Mouse (Mus musculus): Measurements from ENCODE around the gene Vmn2r76. TPM values are rescaled to one million over a fixed set of nuclear protein-coding genes. Genes with fewer than 3 reads are reported as not detected.
"Not testable (repeated sequence)": the region's sequence is repeated elsewhere in the genome, so short reads cannot be mapped to it uniquely, and the experiment has no call there.

The Vmn2r76 gene
- total RNA-seq (2021), result not detected
- long read RNA-seq, experiment 1, result 0 reads
- long read RNA-seq, experiment 2, result 0 reads

GRCm38 (mm10) chr7:86246208-86246607 is at the start of gene Vmn2r76:
Gene Vmn2r76 (minus strand): TSS chr7:86246308.
- DNase-seq (ENCODE audit: low spot score in 2 of 2), result no peak

- DNase-seq (ENCODE audit: low spot score in 2 of 2), result no peak
Measured at GRCm38 (mm10) chr7:86277072-86277471, 31.0 kb upstream of the Vmn2r76 start, which contains the start of gene Olfr310. Gene Olfr310 (minus strand): TSS chr7:86277172.

- peak; percentile 6 to 7 for DNase-seq (ENCODE audit: low spot score in 2 of 2)
Measured at GRCm38 (mm10) chr7:86211345-86211744, 34.8 kb downstream of the Vmn2r76 start.

- not testable (repeated sequence) for DNase-seq (ENCODE audit: low spot score in 2 of 2)
Measured at GRCm38 (mm10) chr7:86171678-86172077, 74.4 kb downstream of the Vmn2r76 start, which contains the start of gene Vmn2r75. Gene Vmn2r75 (minus strand): TSS chr7:86171778.

Other genes with a start within 250 kb of the Vmn2r76 start
- not detected for gene Vmn2r75, start 74.5 kb downstream of the Vmn2r76 start, total RNA-seq (2021)
- gene Olfr310, start 30.9 kb upstream of the Vmn2r76 start, total RNA-seq (2021), result not detected
- gene Olfr309, start 67.4 kb upstream of the Vmn2r76 start, total RNA-seq (2021), result not detected
- not detected for gene Olfr308, start 79.3 kb upstream of the Vmn2r76 start, total RNA-seq (2021)
- gene Olfr307, start 91.3 kb upstream of the Vmn2r76 start, total RNA-seq (2021), result not detected
- gene Olfr305, start 120.6 kb upstream of the Vmn2r76 start, total RNA-seq (2021), result not detected
- gene Olfr304, start 140.3 kb upstream of the Vmn2r76 start, total RNA-seq (2021), result not detected
- not detected for gene Olfr303, start 151.5 kb upstream of the Vmn2r76 start, total RNA-seq (2021)
- gene Olfr301, start 157.5 kb upstream of the Vmn2r76 start, total RNA-seq (2021), result not detected
- gene Olfr299, start 213.6 kb upstream of the Vmn2r76 start, total RNA-seq (2021), result not detected
- gene Olfr298, start 246.2 kb upstream of the Vmn2r76 start, total RNA-seq (2021), result not detected